Mouse (Mus musculus) ES-E14 (cell line): ENCODE measurements around the gene Slc9a9. TPM values are rescaled to one million over a fixed set of nuclear protein-coding genes. Genes with fewer than 3 reads are reported as not detected.

Experiments
- DNase-seq: peaks from one replicate; pipeline ENCODE4 v3.0.0-alpha.2; 2013; ENCODE audit warnings: low read depth, low spot score
- H3K27ac ChIP-seq: 2 replicates; pipeline ENCODE4 v1.5.1; 2012; ENCODE audit warnings: low read depth, mild to moderate bottlenecking, low read length, moderate library complexity, mixed read lengths; ENCODE audit not compliant: poor library complexity, insufficient read depth, severe bottlenecking
- H3K36me3 ChIP-seq: 2 replicates; pipeline ENCODE4 v1.6.1; 2012; ENCODE audit warnings: mild to moderate bottlenecking, low read length, moderate library complexity, mixed read lengths; ENCODE audit not compliant: control insufficient read depth, poor library complexity, insufficient read depth, severe bottlenecking
- H3K4me1 ChIP-seq, 2 experiments: fragments of 150-350 bp in 1 of 2; sonication (generic) in 1 of 2; 2 replicates each; pipeline ENCODE4 v1.6.1; 2012; ENCODE audit warnings: low read length in 2 of 2, mild to moderate bottlenecking in 1 of 2, mixed read lengths in 1 of 2; ENCODE audit not compliant: control insufficient read depth in 2 of 2, insufficient read depth in 2 of 2, poor library complexity in 1 of 2
- H3K4me3 ChIP-seq, 2 experiments: fragments of 150-350 bp in 1 of 2; sonication (generic) in 1 of 2; 2 replicates each; pipeline ENCODE4 v1.5.1; 2012; ENCODE audit warnings: low read length in 2 of 2, low read depth in 1 of 2, mild to moderate bottlenecking in 1 of 2, mixed read lengths in 1 of 2; ENCODE audit not compliant: insufficient read depth in 1 of 2, poor library complexity in 1 of 2, severe bottlenecking in 1 of 2
- H3K9ac ChIP-seq: 2 replicates; pipeline ENCODE4 v1.6.1; 2012; ENCODE audit warnings: low read depth, mild to moderate bottlenecking, low read length, mixed read lengths; ENCODE audit not compliant: poor library complexity, insufficient read depth, severe bottlenecking
- H3K9me3 ChIP-seq: fragments of 150-350 bp; sonication (generic); 2 replicates; pipeline ENCODE4 v1.6.1; 2012; ENCODE audit warnings: low read depth, mild to moderate bottlenecking, low read length; ENCODE audit not compliant: control insufficient read depth, insufficient read depth
- CHD2 ChIP-seq: IDR thresholded peaks from 2 replicates; pipeline ENCODE4 v1.6.1; 2014; ENCODE audit warnings: mild to moderate bottlenecking, low read depth, low read length, inconsistent platforms
- HCFC1 ChIP-seq: IDR thresholded peaks from 2 replicates; pipeline ENCODE4 v1.6.1; 2012; ENCODE audit warnings: low read length, inconsistent platforms, borderline replicate concordance; ENCODE audit not compliant: insufficient read depth
- MAFK ChIP-seq: IDR thresholded peaks from 2 replicates; pipeline ENCODE4 v1.6.1; 2014; ENCODE audit warnings: mild to moderate bottlenecking, low read depth, low read length, inconsistent platforms; ENCODE audit not compliant: insufficient read depth
- ZC3H11A ChIP-seq: IDR thresholded peaks from 2 replicates; pipeline ENCODE4 v1.6.1; 2012; ENCODE audit warnings: low read depth, mild to moderate bottlenecking, inconsistent platforms, low read length, borderline replicate concordance
- ZNF384 ChIP-seq: IDR thresholded peaks from 2 replicates; pipeline ENCODE4 v1.6.1; 2012; ENCODE audit warnings: low read depth, low read length, inconsistent platforms
- in situ Hi-C, 2 experiments: fragments of 600-800 bp; cut with MboI; formaldehyde crosslinking; loops; one replicate each; pipeline ENCODE4 v1.15.1; 2025; ENCODE audit warnings: low sequenced_read_pairs in 2 of 2, inconsistent platforms in 1 of 2; ENCODE audit not compliant: unreplicated experiment in 2 of 2
- total RNA-seq: library from RNA; depleted of rRNA; stranded (reverse); fragments of 300-350 nt; gene quantifications from 2 replicates; pipeline ENCODE4 v1.2.3, GENCODE M21; 2012

The Slc9a9 gene
- total RNA-seq, 1 experiment: 0.13 TPM

- H3K9me3 ChIP-seq: no peaks in the 10 kb centered on the region
- no peaks in the 10 kb centered on the region for H3K36me3 ChIP-seq
- H3K9ac ChIP-seq: no peak overlapping the region
- no peak overlapping the region for H3K27ac ChIP-seq
- H3K4me1 ChIP-seq: no peaks in the 10 kb centered on the region
- no peak for TF ChIP-seq CHD2
- no peak for TF ChIP-seq ZNF384
- TF ChIP-seq ZC3H11A: no peak
- TF ChIP-seq HCFC1: no peak
- no peak for TF ChIP-seq MAFK
- H3K4me3 ChIP-seq: no peak overlapping the region
- DNase-seq: no peak
- in situ Hi-C loops: no loop called here
These were observed 16.7 kb downstream of the Slc9a9 start for GRCm38 (mm10) chr9:94686380-94686779.

- in situ Hi-C loops: no loop called here
These were observed 17.6 kb downstream of the Slc9a9 start for GRCm38 (mm10) chr9:94687203-94687859.

GRCm38 (mm10) chr9:94691311-94692087, 21.8 kb downstream of the Slc9a9 start:
- in situ Hi-C loops: no loop called here
- no peak for TF ChIP-seq MAFK
- no peak for TF ChIP-seq ZNF384
- no peak for TF ChIP-seq HCFC1
- TF ChIP-seq CHD2: no peak
- no peak for TF ChIP-seq ZC3H11A

More at GRCm38 (mm10) chr9:94687203-94687859, 17.6 kb downstream of the Slc9a9 start:
- Histone ChIP-seq H3K4me3 (no peak overlapping the region), H3K4me1 (no peaks in the 10 kb centered on the region), H3K9me3 (no peaks in the 10 kb centered on the region), H3K27ac (no peak overlapping the region), H3K36me3 (no peaks in the 10 kb centered on the region), H3K9ac (no peak overlapping the region)
- DNase-seq: no peak
- TF ChIP-seq CHD2: no peak
- TF ChIP-seq ZC3H11A: no peak
- TF ChIP-seq HCFC1: no peak

GRCm38 (mm10) chr9:94692122-94692521, 22.4 kb downstream of the Slc9a9 start:
- no peak overlapping the region for H3K9ac ChIP-seq
- in situ Hi-C loops: no loop called here
- DNase-seq: no peak

More at GRCm38 (mm10) chr9:94691311-94692087, 21.8 kb downstream of the Slc9a9 start:
- no peaks in the 10 kb centered on the region for H3K9me3 ChIP-seq
- H3K36me3 ChIP-seq: no peaks in the 10 kb centered on the region
- H3K4me3 ChIP-seq: no peak overlapping the region
- H3K27ac ChIP-seq: no peak overlapping the region
- H3K9ac ChIP-seq: no peak overlapping the region
- no peak for DNase-seq
- H3K4me1 ChIP-seq: no peaks in the 10 kb centered on the region

More at GRCm38 (mm10) chr9:94692122-94692521, 22.4 kb downstream of the Slc9a9 start:
- Histone ChIP-seq H3K9me3 (no peaks in the 10 kb centered on the region), H3K36me3 (no peaks in the 10 kb centered on the region), H3K4me1 (no peaks in the 10 kb centered on the region), H3K27ac (no peak overlapping the region), H3K4me3 (no peak overlapping the region)
- TF ChIP-seq MAFK: no peak
- TF ChIP-seq HCFC1: no peak
- no peak for TF ChIP-seq ZNF384
- no peak for TF ChIP-seq CHD2
- no peak for TF ChIP-seq ZC3H11A
